Mouse (Mus musculus) brain, adult 2 months (tissue): Measurements from ENCODE around the gene Speer4c.
"Not testable (repeated sequence)": the region's sequence is repeated elsewhere in the genome, so short reads cannot be mapped to it uniquely, and the experiment has no call there.

ENCODE experiments used
- DNase-seq: peaks from one replicate; pipeline ENCODE4 v3.0.0; 2011; ENCODE audit warnings: low read depth, low spot score

The Speer4c gene

DNA sequence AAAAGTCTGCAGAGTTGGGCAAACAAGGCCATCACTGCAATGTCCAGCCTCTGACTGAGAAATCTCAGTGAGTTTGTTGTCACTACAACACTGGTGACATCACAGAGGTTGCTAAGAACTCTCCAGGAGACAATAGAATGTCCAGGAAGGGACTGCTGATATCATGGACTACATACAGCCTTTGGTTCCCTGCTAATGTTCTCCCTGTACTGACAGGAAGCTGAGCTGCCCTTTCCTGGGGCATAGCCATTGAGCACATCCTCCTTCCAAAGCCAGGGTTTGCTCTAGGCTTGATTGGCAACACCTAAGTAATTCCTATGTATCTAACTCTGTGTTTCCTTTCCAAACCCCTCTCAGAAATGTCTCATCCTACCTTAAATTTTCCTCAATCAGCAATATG lies at the start of gene Speer4c:
Speer4c (minus strand) TSS at position 101 of the 400 bp plus-strand sequence.
- not testable (repeated sequence) for DNase-seq

DNA sequence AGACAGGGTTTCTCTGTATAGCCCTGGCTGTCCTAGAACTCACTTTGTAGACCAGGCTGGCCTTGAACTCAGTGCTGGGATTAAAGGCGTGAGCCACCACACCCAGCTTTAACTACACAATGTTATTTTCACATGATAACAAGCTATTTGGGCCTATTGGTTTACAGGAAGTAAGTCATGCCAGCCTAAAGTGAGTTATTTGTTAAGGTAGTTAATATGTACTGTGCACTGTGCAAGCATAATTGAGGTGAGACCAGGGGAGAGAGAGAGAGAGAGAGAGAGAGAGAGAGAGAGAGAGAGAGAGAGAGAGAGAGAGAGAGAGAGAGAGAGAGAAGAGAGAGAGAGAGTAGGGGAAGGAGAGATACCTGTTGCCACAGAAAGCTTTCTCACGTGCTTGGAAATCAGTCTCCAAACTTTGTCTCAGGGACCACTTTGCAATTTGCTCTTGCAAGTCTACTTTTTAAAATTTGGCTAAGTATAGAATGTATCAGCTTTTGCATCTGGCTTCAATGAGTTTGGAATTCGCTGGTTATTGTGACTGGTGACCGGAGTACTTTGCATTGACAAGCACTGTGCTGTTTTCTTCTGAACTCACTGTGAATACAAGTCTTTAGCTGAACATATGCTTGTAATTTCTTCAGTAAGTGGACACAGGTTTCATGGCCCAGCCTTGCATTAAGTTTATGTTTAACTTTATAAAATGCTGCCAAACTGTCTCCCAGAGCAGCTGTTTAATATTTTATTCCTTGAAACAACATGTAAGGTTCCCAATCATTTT lies 33.6 kb upstream of the Speer4c start:
- DNase-seq: no peak

DNA sequence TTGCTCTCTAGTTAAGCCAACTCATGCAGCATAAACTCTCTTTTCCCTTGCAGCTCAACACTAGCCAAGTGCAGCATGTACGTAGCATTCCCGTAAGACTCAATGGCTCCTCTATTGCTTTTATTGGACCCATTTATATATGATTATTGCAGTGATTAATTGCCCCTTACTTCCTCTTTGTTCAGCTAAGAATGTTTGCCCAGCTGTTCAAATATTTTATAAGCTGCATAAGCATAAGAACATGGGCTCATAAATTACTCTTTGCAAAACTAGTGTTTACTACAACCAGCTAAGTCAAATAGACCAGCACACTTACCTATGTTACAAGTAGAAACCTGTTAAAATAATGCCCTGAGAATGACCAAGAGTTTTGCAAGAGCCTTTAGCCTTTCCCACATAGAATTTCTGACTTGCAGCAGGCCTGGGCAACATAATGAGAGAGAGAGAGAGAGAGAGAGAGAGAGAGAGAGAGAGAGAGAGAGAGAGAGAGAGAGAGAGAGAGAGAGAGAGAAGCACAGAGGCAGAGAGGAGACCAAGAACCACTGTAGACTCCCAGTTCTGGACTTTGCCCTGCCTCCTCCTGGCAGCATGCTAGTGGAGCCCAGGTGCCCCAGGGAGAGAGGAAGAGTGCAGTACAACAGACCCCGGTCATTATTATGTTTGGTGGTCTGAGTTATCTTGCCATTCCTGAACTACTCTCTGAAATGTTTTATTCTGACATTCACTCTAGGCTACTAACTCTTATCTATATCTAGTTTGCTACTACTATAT lies 20.2 kb upstream of the Speer4c start:
- DNase-seq: no peak

DNA sequence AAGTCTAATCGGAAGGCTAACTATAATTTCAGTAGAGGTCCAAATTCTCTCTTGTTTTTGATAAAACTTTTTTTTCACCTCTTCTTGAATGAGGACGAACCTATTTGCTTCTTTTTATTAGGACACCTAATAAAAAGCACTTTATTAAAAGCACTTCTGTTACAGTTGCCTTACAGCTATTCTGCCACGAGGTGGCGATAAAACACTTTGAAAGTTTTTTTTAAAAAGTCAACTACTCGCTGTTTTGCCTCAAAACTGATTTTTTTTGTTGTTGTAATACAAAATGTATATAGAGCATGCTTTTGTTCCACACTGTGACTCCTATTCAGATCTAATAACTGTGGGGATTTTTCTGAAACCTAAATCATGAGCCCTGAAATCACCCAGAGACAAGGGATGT lies 11.2 kb downstream of the Speer4c start:
- not testable (repeated sequence) for DNase-seq

DNA sequence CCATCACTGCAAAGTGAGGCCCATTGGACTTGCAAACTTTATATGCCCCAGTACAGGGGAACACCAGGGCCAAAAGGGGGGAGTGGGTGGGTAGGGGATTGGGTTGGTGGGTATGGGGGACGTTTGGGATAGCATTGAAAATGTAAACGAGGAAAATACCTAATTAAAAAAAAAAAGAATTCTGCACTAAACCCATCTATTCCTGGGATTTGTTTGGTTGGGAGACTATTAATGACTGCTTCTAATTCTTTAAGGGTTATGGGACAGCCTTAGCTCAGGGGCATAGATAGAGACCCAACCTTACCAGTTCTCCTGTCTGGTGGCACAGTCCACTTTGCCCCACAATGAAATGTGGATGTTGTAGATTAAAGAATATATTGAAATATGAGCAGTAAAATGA lies 16.4 kb downstream of the Speer4c start:
- not testable (repeated sequence) for DNase-seq

DNA sequence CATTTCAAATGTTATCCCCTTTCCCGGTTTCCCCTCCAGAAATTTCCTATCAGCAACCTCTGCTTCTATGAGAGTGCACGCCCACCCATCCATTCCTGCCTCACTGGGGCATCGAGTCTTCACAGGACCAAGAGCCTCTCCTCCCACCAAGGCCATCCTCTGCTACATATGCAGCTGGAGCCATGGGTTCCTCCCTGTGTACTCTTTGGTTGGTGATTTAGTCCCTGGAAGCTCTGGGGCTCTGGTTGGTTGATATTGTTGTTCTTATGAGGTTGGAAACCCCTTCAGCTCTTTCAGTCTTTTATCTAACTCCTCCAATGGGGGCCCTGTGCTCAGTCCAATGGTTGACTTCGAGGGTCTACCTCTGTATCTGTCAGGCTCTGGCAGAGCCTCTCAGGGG lies 22.2 kb downstream of the Speer4c start:
- DNase-seq: not testable (repeated sequence)

DNA sequence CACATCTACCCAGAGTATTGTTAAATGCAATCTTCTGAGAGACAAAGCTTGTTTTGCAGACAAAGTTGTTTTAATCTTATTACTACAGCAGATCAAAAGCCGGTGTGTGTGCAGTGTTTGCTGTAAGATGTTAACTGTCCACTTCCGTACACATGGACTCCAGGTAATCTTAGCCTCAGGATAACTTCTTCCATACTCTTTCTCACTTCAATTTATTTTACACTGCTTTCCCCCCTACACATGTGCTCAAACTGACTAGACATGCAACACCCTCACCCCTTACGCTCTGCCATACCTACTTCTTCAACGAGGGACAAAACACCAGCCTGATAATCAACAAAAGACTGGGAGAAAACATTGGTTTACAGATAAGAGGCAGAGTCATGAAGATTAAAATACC lies 23.2 kb downstream of the Speer4c start:
- DNase-seq: not testable (repeated sequence)

DNA sequence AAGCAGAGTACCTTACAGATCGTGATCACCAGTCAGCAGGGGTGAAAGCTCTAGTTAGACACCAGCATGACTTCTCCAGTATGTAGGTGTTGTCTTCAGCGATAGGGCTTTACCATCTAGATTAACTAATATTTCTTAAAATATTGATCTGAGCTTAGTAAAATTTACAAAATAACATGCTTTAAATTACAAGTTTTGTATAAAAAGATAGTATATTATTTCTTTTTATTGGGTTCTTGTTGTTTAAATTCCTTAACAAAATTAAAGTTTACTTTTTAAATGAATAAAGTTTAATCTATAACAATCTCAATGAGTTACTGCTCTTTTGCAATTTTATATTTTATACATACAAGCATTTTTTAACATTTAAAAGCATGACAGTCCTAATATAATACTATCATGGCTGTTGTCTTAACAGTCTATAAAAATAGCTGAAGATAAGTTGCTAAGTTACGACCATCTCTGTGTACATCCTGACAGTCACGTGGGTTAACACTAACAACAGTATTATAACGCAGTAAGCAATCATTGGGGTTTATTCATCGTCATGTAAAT lies 24.3 kb downstream of the Speer4c start:
- not testable (repeated sequence) for DNase-seq

DNA sequence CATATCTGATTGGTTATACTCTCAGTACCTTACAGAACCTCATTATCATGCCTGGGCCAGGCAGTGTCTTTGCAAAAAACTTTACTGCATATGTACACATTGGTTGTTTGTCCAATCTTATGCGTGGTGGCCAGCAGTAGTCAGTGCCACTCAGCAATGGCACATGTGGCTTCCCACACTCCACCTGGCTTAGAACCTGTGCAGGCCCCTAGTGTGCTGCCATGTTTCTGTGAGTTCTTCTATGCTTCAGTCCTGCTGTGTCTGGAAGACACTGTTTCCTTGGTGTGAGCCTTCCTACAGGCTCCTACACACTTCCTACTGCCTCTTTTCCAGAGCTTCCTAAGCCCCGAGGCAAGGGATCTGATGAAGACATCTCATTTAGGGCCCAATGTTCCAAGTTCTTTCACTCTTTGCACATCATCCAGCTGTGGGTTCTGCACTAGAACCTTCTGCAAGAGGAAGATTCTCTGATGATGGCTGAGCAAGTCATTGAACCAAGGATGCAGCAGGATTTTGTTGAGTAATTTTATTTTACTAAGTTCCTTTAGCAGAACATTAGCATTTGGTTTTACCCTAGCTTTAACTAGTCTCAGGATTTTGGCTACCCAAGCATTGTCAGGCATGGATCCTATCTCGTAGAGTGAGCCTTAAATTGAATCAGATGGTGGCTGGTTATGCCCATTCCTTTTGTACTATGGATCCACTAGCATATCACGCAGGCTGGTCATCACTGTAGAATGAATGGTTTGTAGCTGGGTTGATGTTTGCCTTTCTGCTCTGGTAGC lies 25.0 kb downstream of the Speer4c start:
- not testable (repeated sequence) for DNase-seq

DNA sequence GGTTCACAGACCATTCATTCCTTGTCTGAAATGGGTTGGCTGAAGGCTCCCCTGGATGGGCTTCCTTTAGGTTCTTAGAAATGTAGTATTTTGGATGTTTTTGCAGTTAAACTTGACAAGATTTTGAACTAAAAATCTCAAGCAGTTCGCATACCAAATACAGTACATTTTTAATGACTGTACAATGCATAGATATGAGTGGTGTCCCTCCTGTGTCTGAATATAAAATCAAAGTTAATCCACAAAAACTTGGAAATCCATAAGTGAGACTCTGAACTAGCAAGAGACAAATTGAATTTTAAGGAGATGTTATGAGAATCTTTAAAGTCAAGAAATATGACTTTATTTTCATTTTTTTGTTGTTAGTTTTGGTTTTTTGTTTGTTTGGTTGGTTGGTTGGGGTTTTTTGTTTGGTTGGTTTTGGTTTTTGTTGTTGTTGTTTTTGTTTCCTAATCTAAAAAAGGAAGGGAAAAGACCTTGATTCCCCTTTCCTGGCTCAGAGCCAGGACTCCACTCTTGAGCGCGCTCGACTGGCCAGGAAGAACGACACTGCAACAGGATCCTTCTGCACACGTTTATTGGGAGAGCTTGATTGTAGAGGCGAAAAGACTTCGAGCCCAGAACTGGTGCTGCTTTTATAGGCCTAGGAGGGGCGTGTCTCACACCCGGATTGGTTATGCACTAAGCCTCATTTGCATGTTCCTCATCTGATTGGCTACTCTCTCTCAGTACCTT lies 32.6 kb downstream of the Speer4c start:
- not testable (repeated sequence) for DNase-seq

DNA sequence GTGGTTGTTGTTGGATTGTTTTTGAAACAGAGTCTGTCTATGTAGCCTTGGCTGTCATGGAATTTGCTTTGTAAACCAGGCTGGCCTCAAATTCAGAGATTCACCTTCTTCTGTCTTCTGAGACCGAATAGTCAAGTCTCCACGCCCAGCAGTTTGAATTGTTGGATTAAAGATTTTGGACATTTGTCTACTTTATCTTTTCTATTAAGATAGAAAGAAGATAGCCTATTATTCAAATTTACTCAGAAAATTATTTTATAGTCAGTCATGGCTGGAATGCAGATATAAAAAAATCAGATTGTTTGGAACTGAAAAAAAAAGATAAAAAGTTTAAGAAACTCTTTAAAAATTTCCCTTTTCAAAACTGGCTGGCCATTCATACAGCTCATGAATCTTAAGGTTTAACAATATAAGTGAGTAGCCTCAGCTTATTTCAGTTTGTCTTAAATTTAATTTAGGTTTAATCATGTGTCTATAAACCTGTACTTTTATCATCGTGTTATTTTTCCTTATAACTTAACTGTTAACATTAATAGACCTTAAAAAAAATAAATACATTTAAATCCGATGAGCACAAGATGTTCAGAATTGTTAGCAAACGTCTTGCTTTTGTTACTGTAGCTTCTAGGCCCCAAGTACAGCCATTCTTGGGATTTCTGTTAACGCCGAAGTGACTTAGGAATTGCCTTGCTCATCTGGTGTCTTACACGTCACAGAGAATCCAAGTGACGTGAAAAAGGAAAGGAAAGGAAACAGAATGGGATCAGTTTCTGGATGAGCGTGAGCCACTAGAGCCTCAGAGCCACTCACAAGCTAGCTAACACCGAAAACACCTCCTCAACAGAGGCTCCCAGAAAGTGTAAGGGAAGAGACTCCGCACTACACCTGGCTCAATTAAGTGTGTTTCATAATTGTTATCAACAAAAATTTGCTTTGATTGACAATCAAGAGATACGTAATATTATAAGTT lies 33.8 kb downstream of the Speer4c start:
- not testable (repeated sequence) for DNase-seq

DNA sequence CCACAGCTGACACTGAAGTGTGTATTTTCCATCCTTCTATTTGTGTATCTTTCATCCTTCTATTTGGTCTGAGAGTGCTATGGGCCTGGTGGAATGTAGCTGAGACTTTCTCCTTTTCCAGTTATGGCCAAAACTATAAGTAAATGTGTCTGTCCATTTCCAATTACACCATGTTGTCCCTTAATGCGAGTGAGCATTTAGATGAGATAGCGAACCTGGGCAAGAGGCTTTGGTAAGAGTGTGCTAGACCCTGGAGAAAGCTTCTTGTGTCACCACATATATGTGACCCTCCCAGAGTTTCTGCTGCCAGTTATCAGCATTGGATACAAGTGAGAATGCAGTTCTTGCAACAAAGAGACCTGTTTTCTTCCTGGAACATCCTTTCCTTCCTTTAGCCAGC lies 35.2 kb downstream of the Speer4c start:
- DNase-seq: not testable (repeated sequence)

DNA sequence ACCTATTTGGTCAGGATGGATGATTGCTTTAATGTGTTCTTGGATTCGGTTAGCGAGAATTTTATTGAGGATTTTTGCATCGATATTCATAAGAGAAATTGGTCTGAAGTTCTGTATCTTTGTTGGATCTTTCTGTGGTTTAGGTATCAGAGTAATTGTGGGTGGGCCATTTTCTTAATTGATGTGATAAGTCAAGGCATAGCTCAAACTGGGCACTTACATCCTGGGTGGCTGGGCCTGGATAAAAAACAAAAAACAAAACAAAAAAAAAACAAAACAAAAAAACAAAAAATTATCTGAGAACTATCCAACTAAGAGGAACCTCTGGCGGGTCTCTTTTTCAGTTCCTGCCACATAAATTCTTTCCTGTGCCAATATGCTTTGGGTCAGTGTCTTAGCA lies 36.3 kb downstream of the Speer4c start:
- not testable (repeated sequence) for DNase-seq

DNA sequence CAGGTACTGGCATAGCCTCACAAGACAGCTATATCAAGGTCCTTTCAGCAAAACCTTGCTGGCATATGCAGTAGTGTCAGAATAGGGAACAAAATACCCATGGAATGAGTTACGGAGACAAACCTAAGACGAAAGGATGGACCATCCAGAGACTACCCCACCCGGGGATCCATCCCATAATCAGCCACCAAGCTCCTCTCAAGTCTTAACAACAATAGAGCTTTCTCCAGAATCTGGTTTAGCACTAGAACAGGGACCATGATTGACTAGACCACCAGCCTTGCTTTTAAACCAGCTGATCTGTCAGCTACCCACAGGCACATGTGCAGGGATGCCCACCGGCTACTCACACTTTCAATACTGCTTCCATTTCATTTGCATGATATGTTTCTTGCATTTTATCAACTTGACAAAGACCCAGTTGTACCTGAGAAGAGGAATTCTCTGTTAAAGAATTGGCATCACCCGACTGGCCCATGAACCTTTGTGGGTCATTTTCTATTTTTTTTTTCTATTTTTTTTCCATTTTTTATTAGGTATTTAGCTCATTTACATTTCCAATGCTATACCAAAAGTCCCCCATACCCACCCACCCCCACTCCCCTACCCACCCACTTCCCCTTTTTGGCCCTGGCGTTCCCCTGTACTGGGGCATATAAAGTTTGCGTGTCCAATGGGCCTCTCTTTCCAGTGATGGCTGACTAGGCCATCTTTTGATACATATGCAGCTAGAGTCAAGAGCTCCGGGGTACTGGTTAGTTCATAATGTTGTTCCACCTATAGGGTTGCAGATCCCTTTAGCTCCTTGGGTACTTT lies 39.4 kb downstream of the Speer4c start:
- not testable (repeated sequence) for DNase-seq

DNA sequence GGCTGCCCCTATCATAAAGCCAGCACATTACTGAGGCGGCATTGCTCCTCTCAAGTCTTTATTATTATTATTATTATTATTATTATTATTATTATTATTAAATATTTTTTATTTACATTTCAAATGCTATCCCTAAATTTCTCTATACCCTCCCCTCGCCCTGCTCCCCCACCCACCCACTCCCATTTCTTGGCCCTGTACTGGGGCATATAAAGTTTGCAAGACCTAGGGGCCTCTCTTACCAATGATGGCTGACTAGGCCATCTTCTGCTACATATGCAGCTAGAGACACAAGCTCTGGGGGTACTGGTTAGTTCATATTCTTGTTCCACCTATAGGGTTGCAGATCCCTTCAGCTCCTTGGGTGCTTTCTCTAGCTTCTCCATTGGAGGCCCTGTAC lies 40.1 kb downstream of the Speer4c start:
- DNase-seq: not testable (repeated sequence)

DNA sequence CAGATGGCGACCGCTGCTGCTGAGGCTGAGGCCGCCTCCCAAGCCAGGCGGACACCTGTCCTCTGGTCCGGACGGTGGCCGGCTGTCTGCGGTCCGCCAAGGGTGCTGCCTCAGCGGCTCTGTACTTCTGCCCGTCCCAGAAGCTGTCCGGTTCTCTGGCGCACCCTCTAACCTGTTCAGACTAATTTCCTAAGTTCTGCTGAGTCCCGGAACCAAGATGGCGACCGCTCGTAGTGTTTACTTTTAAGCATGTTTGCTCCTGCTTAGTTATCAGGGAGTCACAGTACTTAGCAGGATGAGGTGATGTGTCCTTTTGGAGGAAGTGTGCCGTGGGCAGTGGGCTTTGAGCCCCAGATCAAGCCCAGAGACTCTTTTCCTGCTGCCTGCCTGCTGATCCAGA lies 43.3 kb downstream of the Speer4c start:
- not testable (repeated sequence) for DNase-seq

DNA sequence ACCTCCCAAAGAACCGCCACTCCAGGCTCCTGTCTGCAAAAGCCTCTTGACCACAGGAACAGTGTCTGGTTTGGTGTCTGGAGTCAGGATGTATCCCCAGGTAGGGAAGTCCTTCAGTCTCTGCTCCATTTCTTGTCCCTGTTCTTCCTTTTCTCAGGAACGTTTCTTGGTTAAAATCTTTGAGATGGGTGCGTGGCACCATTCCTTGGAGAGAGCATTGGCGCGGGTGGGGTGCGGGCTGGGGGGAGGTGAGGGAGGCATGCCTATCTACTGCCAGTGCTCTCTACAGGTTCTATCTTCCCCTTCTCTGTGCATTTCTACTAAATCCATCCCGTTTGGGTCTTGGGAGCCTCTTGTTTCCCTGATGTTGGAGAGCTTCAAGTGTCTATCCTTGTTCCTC lies 50.2 kb downstream of the Speer4c start:
- DNase-seq: not testable (repeated sequence)
